Comparison of ENCODE assay signal across 8 mouse cellular contexts in the genomic region with DNA sequence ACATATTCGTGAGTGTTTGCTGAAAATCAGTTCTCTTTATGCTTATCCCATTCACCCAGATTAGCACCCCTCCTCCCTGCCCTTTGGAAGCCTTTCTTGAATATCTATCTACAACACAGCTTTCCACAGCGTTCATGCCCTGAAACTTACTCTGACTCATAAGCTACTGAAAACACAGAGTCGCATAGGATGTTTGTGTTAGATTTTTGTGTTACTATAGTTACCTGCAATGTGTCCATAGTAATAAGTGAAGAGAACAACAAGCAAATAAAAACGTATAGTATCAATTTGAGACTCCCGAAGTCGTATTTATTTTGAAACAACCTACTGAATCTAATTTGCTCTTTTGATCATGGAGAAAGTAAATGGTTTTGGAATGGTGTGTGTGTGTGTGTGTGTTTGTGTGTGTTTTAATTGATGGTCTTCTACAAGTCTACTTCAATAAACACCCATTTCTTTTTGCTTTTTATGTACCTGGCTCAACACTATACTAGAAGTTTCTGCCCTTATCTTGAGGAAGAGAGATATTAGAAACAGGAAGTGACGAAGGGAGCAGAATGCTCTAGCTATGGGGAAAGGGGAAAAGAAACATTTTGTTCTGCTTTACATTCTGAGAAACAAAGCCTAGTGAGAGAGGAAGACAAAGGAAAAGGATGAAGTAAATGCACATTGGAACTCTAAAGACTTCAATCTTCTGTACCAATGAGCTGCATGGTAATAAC. TPM values are rescaled to one million over a fixed set of nuclear protein-coding genes. Genes with fewer than 3 reads are reported as not detected.
DNase-seq lines count a peak whose midpoint lies in the region; ATAC-seq lines count a peak whose summit lies in the region.

No protein-coding gene starts in this region.

- WGBS in embryonic facial prominence, embryonic 14.5 days = 49% methylated on average over 7 of the region's 7 CpGs
- 56% methylated on average over 7 of the region's 7 CpGs for WGBS in limb, embryonic 12.5 days
- WGBS in neural tube, embryonic 12.5 days = 54% methylated on average over 7 of the region's 7 CpGs

- ATAC-seq in embryonic facial prominence, embryonic 14.5 days (ENCODE audit: low read depth) = no peak
- ATAC-seq in limb, embryonic 12.5 days (ENCODE audit: insufficient number of reproducible peaks, insufficient read depth, low FRiP score, low TSS enrichment, low read depth) = no peak
- ATAC-seq in neural tube, embryonic 12.5 days (ENCODE audit: low FRiP score, low read depth) = no peak

- H3K9me3 ChIP-seq in embryonic facial prominence, embryonic 14.5 days (ENCODE audit: control insufficient read depth, low read length) = no peaks in the 10 kb centered on the region
- no peaks in the 10 kb centered on the region for H3K9me3 ChIP-seq in limb, embryonic 12.5 days
- no peaks in the 10 kb centered on the region for H3K9me3 ChIP-seq in neural tube, embryonic 12.5 days

- H3K4me3 ChIP-seq in embryonic facial prominence, embryonic 14.5 days (ENCODE audit: low read depth, low read length) = peak overlapping the region; percentile 66
- peak overlapping the region; percentile 68 for H3K4me3 ChIP-seq in limb, embryonic 12.5 days (replicated peaks)
- no peak overlapping the region for H3K4me3 ChIP-seq in neural tube, embryonic 12.5 days

- H3K36me3 ChIP-seq in embryonic facial prominence, embryonic 14.5 days (ENCODE audit: control insufficient read depth, insufficient read depth, low read length) = no peaks in the 10 kb centered on the region
- H3K36me3 ChIP-seq in limb, embryonic 12.5 days = no peaks in the 10 kb centered on the region
- no peaks in the 10 kb centered on the region for H3K36me3 ChIP-seq in neural tube, embryonic 12.5 days

- H3K4me2 ChIP-seq in embryonic facial prominence, embryonic 14.5 days (ENCODE audit: low read depth, low read length) = peak overlapping the region; percentile 72
- peak overlapping the region; percentile 65 for H3K4me2 ChIP-seq in limb, embryonic 12.5 days
- H3K4me2 ChIP-seq in neural tube, embryonic 12.5 days (replicated peaks) = peak overlapping the region; percentile 70

- no peaks in the 10 kb centered on the region for H3K27me3 ChIP-seq in embryonic facial prominence, embryonic 14.5 days (replicated peaks; ENCODE audit: control insufficient read depth, insufficient read depth, low read length)
- H3K27me3 ChIP-seq in limb, embryonic 12.5 days = no peaks in the 10 kb centered on the region; the same call in 1 of the 2 replicates
- no peaks in the 10 kb centered on the region for H3K27me3 ChIP-seq in neural tube, embryonic 12.5 days (replicated peaks)

- H3K27ac ChIP-seq in embryonic facial prominence, embryonic 14.5 days (replicated peaks; ENCODE audit: low read depth, low read length) = peak overlapping the region; percentile 94
- H3K27ac ChIP-seq in limb, embryonic 12.5 days = peak overlapping the region; percentile 95; the same call in 1 of the 2 replicates
- H3K27ac ChIP-seq in neural tube, embryonic 12.5 days = no peak overlapping the region

- peak overlapping the region; percentile 77 for H3K9ac ChIP-seq in embryonic facial prominence, embryonic 14.5 days (ENCODE audit: low read depth, low read length)
- H3K9ac ChIP-seq in limb, embryonic 12.5 days (replicated peaks) = peak overlapping the region; percentile 72; the same call in 1 of the 2 replicates
- H3K9ac ChIP-seq in neural tube, embryonic 12.5 days = no peak overlapping the region

- peak; percentile 42 for DNase-seq in adrenal gland, postnatal 14 days
- no peak for DNase-seq in adrenal gland, adult 18-20 months (ENCODE audit: low spot score in 2 of 2)
- peak; percentile 66 for DNase-seq in 3T3-L1 (ENCODE audit: low read depth, low spot score)
- no peak for DNase-seq in embryonic facial prominence, embryonic 14.5 days (ENCODE audit: low spot score)
- DNase-seq in cerebellum, adult 11 months = no peak
- no peak for DNase-seq in urinary bladder, adult 2 months (ENCODE audit: low spot score)

- H3K4me1 ChIP-seq in embryonic facial prominence, embryonic 14.5 days (ENCODE audit: control insufficient read depth, insufficient read depth, low read length) = peaks cover 8% of the 10 kb centered on the region
- peaks cover 18% of the 10 kb centered on the region for H3K4me1 ChIP-seq in limb, embryonic 12.5 days (replicated peaks)
- H3K4me1 ChIP-seq in neural tube, embryonic 12.5 days = peaks cover 6% of the 10 kb centered on the region

RNA-seq across cellular contexts. Expression of a gene that starts 5.5 kb away (rescaled TPM):
- total RNA-seq in adrenal gland, postnatal 14 days (2021) = 285 and 347 TPM in 2 replicates
- total RNA-seq in adrenal gland, adult 18-20 months (2021) = 100 to 1,000 TPM; 618 to 823 TPM
- polyA plus RNA-seq in embryonic facial prominence, embryonic 14.5 days (2014; fragmentation: Nextera tagmentation; extraction: Ambion mirVana) = 73.0 and 74.2 TPM in 2 replicates
- polyA plus RNA-seq in limb, embryonic 12.5 days (2016; fragmentation: Nextera tagmentation; extraction: Ambion mirVana) = 71.9 and 75.5 TPM in 2 replicates
- polyA plus RNA-seq in neural tube, embryonic 12.5 days (2016; fragmentation: Nextera tagmentation; extraction: Ambion mirVana) = 66.4 and 67.9 TPM in 2 replicates
- polyA plus RNA-seq in urinary bladder, adult 2 months (2012; rRNA removed) = 59.3 and 70.3 TPM in 2 replicates

Comparison
In these comparisons a context has a peak if more than half of its experiments do, and no peak if none do; other contexts are left out.
1. DNase-seq: peak in adrenal gland, postnatal 14 days (single experiment) and 3T3-L1 (single experiment); none in adrenal gland, adult 18-20 months (0 of 2), embryonic facial prominence, embryonic 14.5 days (single experiment), cerebellum, adult 11 months (single experiment) and urinary bladder, adult 2 months (single experiment).
2. Peak in every context shown above with its lines, with median percentiles within 50 percentile points of each other: H3K4me2 ChIP-seq.